Mouse (Mus musculus) lung, postnatal 0 days (tissue): Measurements from ENCODE around the gene Kazn.
A peak's percentile ranks its signal among the peaks of the same experiment; 100 is the strongest.

Experiments
- CTCF ChIP-seq: IDR thresholded peaks from 2 replicates; pipeline ENCODE4 v1.5.1; 2016; ENCODE audit warnings: antibody characterized with exemption, mild to moderate bottlenecking
- EP300 ChIP-seq: IDR thresholded peaks from 2 replicates; pipeline ENCODE4 v1.6.1; 2016; ENCODE audit warnings: antibody characterized with exemption, mild to moderate bottlenecking, control low read depth

GRCm38 (mm10) chr4:142249401-142249800, 10.2 kb upstream of the Kazn start:
- TF ChIP-seq CTCF (peak; percentile 85), EP300 (no peak)
